Mouse (Mus musculus): ENCODE measurements around the gene Gm5431. TPM values are rescaled to one million over a fixed set of nuclear protein-coding genes. Genes with fewer than 3 reads are reported as not detected.
A peak's percentile ranks its signal among the peaks of the same experiment; 100 is the strongest.
"Not testable (repeated sequence)": the region's sequence is repeated elsewhere in the genome, so short reads cannot be mapped to it uniquely, and the experiment has no call there.

Gene Gm5431
- under 1 TPM; 0.28 to 0.43 TPM for total RNA-seq (2021)

GRCm38 (mm10) chr11:48902021-48902420 is at the start of gene Gm5431:
Gene Gm5431, minus strand, starts transcription at chr11:48902214.
- intact Hi-C loops (cut with DNase I): no loop called here
- no peak for DNase-seq (ENCODE audit: extremely low spot score in 1 of 2, low spot score in 2 of 2)

GRCm38 (mm10) chr11:48946090-48946489 is 44.1 kb upstream of the Gm5431 start, which contains the start of gene Psme2b:
Gene Psme2b, minus strand, starts transcription at chr11:48946190.
- DNase-seq (ENCODE audit: extremely low spot score in 1 of 2, low spot score in 2 of 2); intact Hi-C loops (cut with DNase I): not testable (repeated sequence)

- intact Hi-C loops (cut with DNase I); DNase-seq (ENCODE audit: extremely low spot score in 1 of 2, low spot score in 2 of 2): not testable (repeated sequence)
Measured at GRCm38 (mm10) chr11:48939286-48939685, 37.3 kb upstream of the Gm5431 start.

GRCm38 (mm10) chr11:48935291-48935690 is 33.3 kb upstream of the Gm5431 start:
- DNase-seq (ENCODE audit: extremely low spot score in 1 of 2, low spot score in 2 of 2); intact Hi-C loops (cut with DNase I): not testable (repeated sequence)

- intact Hi-C loops (cut with DNase I); DNase-seq (ENCODE audit: extremely low spot score in 1 of 2, low spot score in 2 of 2): not testable (repeated sequence)
Measured at GRCm38 (mm10) chr11:48933923-48934322, 31.9 kb upstream of the Gm5431 start.

- intact Hi-C loops (cut with DNase I); DNase-seq (ENCODE audit: extremely low spot score in 1 of 2, low spot score in 2 of 2): not testable (repeated sequence)
Measured at GRCm38 (mm10) chr11:48933422-48933821, 31.4 kb upstream of the Gm5431 start.

- DNase-seq (ENCODE audit: extremely low spot score in 1 of 2, low spot score in 2 of 2); intact Hi-C loops (cut with DNase I): not testable (repeated sequence)
Measured at GRCm38 (mm10) chr11:48928068-48928467, 26.1 kb upstream of the Gm5431 start.

- intact Hi-C loops (cut with DNase I); DNase-seq (ENCODE audit: extremely low spot score in 1 of 2, low spot score in 2 of 2): not testable (repeated sequence)
Measured at GRCm38 (mm10) chr11:48926437-48926836, 24.4 kb upstream of the Gm5431 start.

- intact Hi-C loops (cut with DNase I); DNase-seq (ENCODE audit: extremely low spot score in 1 of 2, low spot score in 2 of 2): not testable (repeated sequence)
Measured at GRCm38 (mm10) chr11:48923818-48924217, 21.8 kb upstream of the Gm5431 start.

GRCm38 (mm10) chr11:48918380-48918779 is 16.4 kb upstream of the Gm5431 start:
- DNase-seq (ENCODE audit: extremely low spot score in 1 of 2, low spot score in 2 of 2): no peak
- intact Hi-C loops (cut with DNase I): no loop called here

- intact Hi-C loops (cut with DNase I): no loop called here
- no peak for DNase-seq (ENCODE audit: extremely low spot score in 1 of 2, low spot score in 2 of 2)
Measured at GRCm38 (mm10) chr11:48913611-48914010, 11.6 kb upstream of the Gm5431 start.

- DNase-seq (ENCODE audit: extremely low spot score in 1 of 2, low spot score in 2 of 2): no peak
- intact Hi-C loops (cut with DNase I): no loop called here
Measured at GRCm38 (mm10) chr11:48908459-48908858, 6.4 kb upstream of the Gm5431 start.

GRCm38 (mm10) chr11:48901567-48901930 is 465 bp downstream of the Gm5431 start:
- intact Hi-C loops (cut with DNase I); DNase-seq (ENCODE audit: extremely low spot score in 1 of 2, low spot score in 2 of 2): not testable (repeated sequence)

GRCm38 (mm10) chr11:48900654-48901566 is 1.1 kb downstream of the Gm5431 start:
- DNase-seq (ENCODE audit: extremely low spot score in 1 of 2, low spot score in 2 of 2); intact Hi-C loops (cut with DNase I): not testable (repeated sequence)

- DNase-seq (ENCODE audit: extremely low spot score in 1 of 2, low spot score in 2 of 2): no peak
- intact Hi-C loops (cut with DNase I): no loop called here
Measured at GRCm38 (mm10) chr11:48898812-48899431, 3.1 kb downstream of the Gm5431 start.

GRCm38 (mm10) chr11:48876680-48877079 is 25.3 kb downstream of the Gm5431 start:
- no peak for DNase-seq (ENCODE audit: extremely low spot score in 1 of 2, low spot score in 2 of 2)
- intact Hi-C loops (cut with DNase I): no loop called here

GRCm38 (mm10) chr11:48875343-48875837 is 26.6 kb downstream of the Gm5431 start:
- intact Hi-C loops (cut with DNase I); DNase-seq (ENCODE audit: extremely low spot score in 1 of 2, low spot score in 2 of 2): not testable (repeated sequence)

- intact Hi-C loops (cut with DNase I): loop anchor here (1.0 to 5.0 kb wide), 2 partner anchors 229 to 398 kb away; no protein-coding TSS in a partner anchor
Measured at GRCm38 (mm10) chr11:48874465-48874864, 27.5 kb downstream of the Gm5431 start.

GRCm38 (mm10) chr11:48873591-48874290 is 28.3 kb downstream of the Gm5431 start:
- intact Hi-C loops (cut with DNase I): loop anchor here (1.0 to 5.0 kb wide), 2 partner anchors 230 to 399 kb away; no protein-coding TSS in a partner anchor
- DNase-seq (ENCODE audit: extremely low spot score in 1 of 2, low spot score in 2 of 2): no peak

More at GRCm38 (mm10) chr11:48874465-48874864, 27.5 kb downstream of the Gm5431 start:
- DNase-seq (ENCODE audit: extremely low spot score in 1 of 2, low spot score in 2 of 2): peak in 1 of 2 experiments; percentile 55
